10 mouse cellular contexts compared by ENCODE assay signal in genomic region chr4:77083165-77083564, GRCm38 (mm10).
DNase-seq lines count a peak whose midpoint lies in the region; ATAC-seq and TF ChIP-seq lines count a peak whose summit lies in the region.
"Had no signal": no experiment of that assay in that cellular context is flagged by ENCODE, and none has a peak within 500 bp of the region (broad histone marks: within the 10 kb centered on the region; RNA-seq: fewer than 3 reads in every experiment).

No protein-coding gene starts in this region.

- no peaks in the 10 kb centered on the region for H3K9me3 ChIP-seq in heart, embryonic 11.5 days (replicated peaks; ENCODE audit: control insufficient read depth, low read length)
- H3K9me3 ChIP-seq in intestine, postnatal 0 days (ENCODE audit: control insufficient read depth) = no peaks in the 10 kb centered on the region
- H3K9me3 ChIP-seq: limb, embryonic 13.5 days; stomach, embryonic 15.5 days had no signal

- H3K27ac ChIP-seq in heart, embryonic 11.5 days (ENCODE audit: low read depth, low read length) = no peak overlapping the region
- H3K27ac ChIP-seq in intestine, postnatal 0 days (ENCODE audit: low read depth, low read length) = no peak overlapping the region
- H3K27ac ChIP-seq in left cerebral cortex, adult 2 months = no peak overlapping the region
- H3K27ac ChIP-seq in thymus, adult 2 months (ENCODE audit: control insufficient read depth, insufficient read depth, low read length) = no peak overlapping the region
- H3K27ac ChIP-seq: limb, embryonic 13.5 days; stomach, embryonic 15.5 days had no signal

- TF ChIP-seq CTCF in intestine, postnatal 0 days (IDR thresholded peaks at IDR 0.05; ENCODE audit: low read depth) = peak; percentile 76
- peak; percentile 49 for TF ChIP-seq CTCF in left cerebral cortex, adult 2 months (IDR thresholded peaks at IDR 0.05)
- no peak for TF ChIP-seq CTCF in thymus, adult 2 months (IDR thresholded peaks at IDR 0.05; ENCODE audit: borderline replicate concordance, control insufficient read depth, extremely low read depth, insufficient read depth, low read length, poor library complexity)

- intact Hi-C loops in left cerebral cortex, adult 2 months (cut with DNase I) = loop anchor here (2.0 to 5.0 kb wide), 4 partner anchors 49 to 476 kb away; no protein-coding TSS in a partner anchor

- H3K4me1 ChIP-seq in heart, embryonic 11.5 days (ENCODE audit: control insufficient read depth, insufficient read depth, low read length) = no peaks in the 10 kb centered on the region
- H3K4me1 ChIP-seq in intestine, postnatal 0 days (replicated peaks; ENCODE audit: control insufficient read depth, insufficient read depth, low read length) = no peaks in the 10 kb centered on the region
- no peaks in the 10 kb centered on the region for H3K4me1 ChIP-seq in thymus, adult 2 months (replicated peaks; ENCODE audit: control insufficient read depth, insufficient read depth, low read length)
- H3K4me1 ChIP-seq: limb, embryonic 13.5 days; stomach, embryonic 15.5 days had no signal

- no peaks in the 10 kb centered on the region for H3K36me3 ChIP-seq in heart, embryonic 11.5 days (ENCODE audit: control insufficient read depth, insufficient read depth, low read length)
- H3K36me3 ChIP-seq in intestine, postnatal 0 days (ENCODE audit: control insufficient read depth, insufficient read depth) = no peaks in the 10 kb centered on the region
- no peaks in the 10 kb centered on the region for H3K36me3 ChIP-seq in thymus, adult 2 months (ENCODE audit: control insufficient read depth, insufficient read depth, low read length)
- H3K36me3 ChIP-seq: limb, embryonic 13.5 days; stomach, embryonic 15.5 days had no signal

- no peak overlapping the region for H3K4me3 ChIP-seq in heart, embryonic 11.5 days (ENCODE audit: low read depth, low read length)
- H3K4me3 ChIP-seq in intestine, postnatal 0 days (ENCODE audit: low read depth, low read length) = no peak overlapping the region
- H3K4me3 ChIP-seq in left cerebral cortex, adult 2 months = no peak overlapping the region
- H3K4me3 ChIP-seq in thymus, adult 2 months (ENCODE audit: control insufficient read depth, insufficient read depth, low read length) = no peak overlapping the region
- H3K4me3 ChIP-seq: limb, embryonic 13.5 days; stomach, embryonic 15.5 days had no signal

- no peak for TF ChIP-seq POLR2A in thymus, adult 2 months (IDR thresholded peaks at IDR 0.05; ENCODE audit: control insufficient read depth, extremely low read depth, insufficient read depth, low read length, poor library complexity)

- no peak for ATAC-seq in heart, embryonic 11.5 days (replicated peaks; ENCODE audit: insufficient number of reproducible peaks, low FRiP score, low TSS enrichment)
- no peak for ATAC-seq in intestine, postnatal 0 days

- H3K4me2 ChIP-seq in heart, embryonic 11.5 days = no peak overlapping the region
- no peak overlapping the region for H3K4me2 ChIP-seq in intestine, postnatal 0 days (replicated peaks; ENCODE audit: low read depth)
- H3K4me2 ChIP-seq: limb, embryonic 13.5 days; stomach, embryonic 15.5 days had no signal

- H3K9ac ChIP-seq in heart, embryonic 11.5 days (ENCODE audit: low read depth, low read length) = no peak overlapping the region
- H3K9ac ChIP-seq in intestine, postnatal 0 days (ENCODE audit: low read depth, low read length) = no peak overlapping the region
- H3K9ac ChIP-seq: limb, embryonic 13.5 days; stomach, embryonic 15.5 days had no signal

- H3K27me3 ChIP-seq in heart, embryonic 11.5 days (ENCODE audit: control insufficient read depth, insufficient read depth, low read length) = no peaks in the 10 kb centered on the region
- H3K27me3 ChIP-seq in intestine, postnatal 0 days (replicated peaks; ENCODE audit: control insufficient read depth, insufficient read depth, low read length) = no peaks in the 10 kb centered on the region
- no peaks in the 10 kb centered on the region for H3K27me3 ChIP-seq in thymus, adult 2 months (ENCODE audit: control insufficient read depth, insufficient read depth, low read length)
- H3K27me3 ChIP-seq: limb, embryonic 13.5 days; stomach, embryonic 15.5 days had no signal

- 49% methylated on average over 3 of the region's 3 CpGs for WGBS in heart, embryonic 11.5 days (ENCODE audit: insufficient replicate concordance)
- 61% methylated on average over 3 of the region's 3 CpGs for WGBS in intestine, postnatal 0 days
- WGBS in thymus, adult 2 months = 55% methylated on average over 3 of the region's 3 CpGs

- DNase-seq in heart, postnatal 4 days = peak; percentile 49
- DNase-seq in NIH3T3 (ENCODE audit: low read depth) = peak; percentile 36
- DNase-seq in cerebellum, postnatal 25 days = peak; percentile 37 to 67
- DNase-seq in left cerebral cortex, adult 2 months (ENCODE audit: extremely low spot score in 1 of 2, low spot score in 2 of 2) = peak; percentile 45
- peak; percentile 55 to 73 for DNase-seq in right cerebral cortex, adult 2 months (ENCODE audit: low spot score in 2 of 2)
- no peak for DNase-seq in thymus, adult 2 months
